Mouse (Mus musculus): ENCODE results near the gene Gstt3. TPM values are rescaled to one million over a fixed set of nuclear protein-coding genes. Genes with fewer than 3 reads are reported as not detected.

The Gstt3 gene
- polyA plus RNA-seq, 1 experiment from 2014 or later: 0.67 TPM

- DNase-seq (ENCODE audit: low spot score) (no peak), ATAC-seq (no peak)
- H3K36me3 ChIP-seq (ENCODE audit: control insufficient read depth, insufficient read depth, low read length): peaks cover 42% of the 10 kb centered on the region
- H3K9ac ChIP-seq (ENCODE audit: low read length): no peak overlapping the region
- H3K4me3 ChIP-seq (ENCODE audit: low read depth, low read length): no peak overlapping the region
- H3K9me3 ChIP-seq (replicated peaks; ENCODE audit: control insufficient read depth, low read length): 0 out of 2 replicates have a peak, but pooled peaks cover 2% of the 10 kb centered on the region
- no peaks in the 10 kb centered on the region for H3K4me1 ChIP-seq (ENCODE audit: control insufficient read depth, insufficient read depth, low read length)
- WGBS: 95% methylated on average over 11 of the region's 11 CpGs
- H3K27me3 ChIP-seq (replicated peaks; ENCODE audit: control insufficient read depth, insufficient read depth, low read length): no peaks in the 10 kb centered on the region
- no peak overlapping the region for H3K4me2 ChIP-seq (ENCODE audit: low read length)
- H3K27ac ChIP-seq (ENCODE audit: low read depth, low read length): no peak overlapping the region
These were observed 24.5 kb downstream of the Gstt3 start for GRCm38 (mm10) chr10:75756719-75757118.

- peaks cover 76% of the 10 kb centered on the region for H3K36me3 ChIP-seq (ENCODE audit: control insufficient read depth, insufficient read depth, low read length)
These were observed 37.2 kb downstream of the Gstt3 start for GRCm38 (mm10) chr10:75744017-75744416.

GRCm38 (mm10) chr10:75743369-75743768, 37.8 kb downstream of the Gstt3 start:
- Histone ChIP-seq H3K9me3 (replicated peaks; ENCODE audit: control insufficient read depth, low read length) (no peaks in the 10 kb centered on the region), H3K36me3 (ENCODE audit: control insufficient read depth, insufficient read depth, low read length) (peaks cover 78% of the 10 kb centered on the region), H3K4me2 (ENCODE audit: low read length) (no peak overlapping the region), H3K4me1 (ENCODE audit: control insufficient read depth, insufficient read depth, low read length) (no peaks in the 10 kb centered on the region), H3K27me3 (replicated peaks; ENCODE audit: control insufficient read depth, insufficient read depth, low read length) (no peaks in the 10 kb centered on the region), H3K4me3 (ENCODE audit: low read depth, low read length) (no peak overlapping the region), H3K9ac (ENCODE audit: low read length) (no peak overlapping the region), H3K27ac (ENCODE audit: low read depth, low read length) (peak overlapping the region; percentile 69; the same call in 1 of the 2 replicates)
- WGBS: 84% methylated on average over 12 of the region's 12 CpGs
- ATAC-seq (peak; percentile 70; the same call in 1 of the 2 replicates), DNase-seq (ENCODE audit: low spot score) (peak; percentile 56)

More at GRCm38 (mm10) chr10:75744017-75744416, 37.2 kb downstream of the Gstt3 start:
- Histone ChIP-seq H3K27ac (ENCODE audit: low read depth, low read length) (peak overlapping the region; percentile 70), H3K9ac (ENCODE audit: low read length) (no peak overlapping the region), H3K4me1 (ENCODE audit: control insufficient read depth, insufficient read depth, low read length) (no peaks in the 10 kb centered on the region), H3K4me2 (ENCODE audit: low read length) (no peak overlapping the region), H3K4me3 (ENCODE audit: low read depth, low read length) (no peak overlapping the region), H3K9me3 (replicated peaks; ENCODE audit: control insufficient read depth, low read length) (no peaks in the 10 kb centered on the region), H3K27me3 (replicated peaks; ENCODE audit: control insufficient read depth, insufficient read depth, low read length) (no peaks in the 10 kb centered on the region)
- DNase-seq (ENCODE audit: low spot score) (peak; percentile 94), ATAC-seq (peak; percentile 94)
- 42% methylated on average over 3 of the region's 3 CpGs for WGBS

- ATAC-seq: no peak
- 99% methylated on average over 3 of the region's 3 CpGs for WGBS
These were observed 40.3 kb downstream of the Gstt3 start for GRCm38 (mm10) chr10:75740866-75741265.

GRCm38 (mm10) chr10:75725449-75725848, 55.8 kb downstream of the Gstt3 start:
- peaks cover 81% of the 10 kb centered on the region for H3K36me3 ChIP-seq (ENCODE audit: control insufficient read depth, insufficient read depth, low read length)

More at GRCm38 (mm10) chr10:75740866-75741265, 40.3 kb downstream of the Gstt3 start:
- no peaks in the 10 kb centered on the region for H3K4me1 ChIP-seq (ENCODE audit: control insufficient read depth, insufficient read depth, low read length)
- DNase-seq (ENCODE audit: low spot score): no peak
- no peak overlapping the region for H3K4me2 ChIP-seq (ENCODE audit: low read length)
- no peaks in the 10 kb centered on the region for H3K9me3 ChIP-seq (replicated peaks; ENCODE audit: control insufficient read depth, low read length)
- H3K27ac ChIP-seq (ENCODE audit: low read depth, low read length): no peak overlapping the region
- H3K36me3 ChIP-seq (ENCODE audit: control insufficient read depth, insufficient read depth, low read length): peaks cover 76% of the 10 kb centered on the region
- no peak overlapping the region for H3K4me3 ChIP-seq (ENCODE audit: low read depth, low read length)
- H3K27me3 ChIP-seq (replicated peaks; ENCODE audit: control insufficient read depth, insufficient read depth, low read length): no peaks in the 10 kb centered on the region
- H3K9ac ChIP-seq (ENCODE audit: low read length): no peak overlapping the region

More at GRCm38 (mm10) chr10:75725449-75725848, 55.8 kb downstream of the Gstt3 start:
- no peak for DNase-seq (ENCODE audit: low spot score)
- Histone ChIP-seq H3K9me3 (replicated peaks; ENCODE audit: control insufficient read depth, low read length) (no peaks in the 10 kb centered on the region), H3K4me3 (ENCODE audit: low read depth, low read length) (no peak overlapping the region), H3K9ac (ENCODE audit: low read length) (no peak overlapping the region), H3K27ac (ENCODE audit: low read depth, low read length) (no peak overlapping the region), H3K4me1 (ENCODE audit: control insufficient read depth, insufficient read depth, low read length) (no peaks in the 10 kb centered on the region), H3K27me3 (replicated peaks; ENCODE audit: control insufficient read depth, insufficient read depth, low read length) (no peaks in the 10 kb centered on the region), H3K4me2 (ENCODE audit: low read length) (no peak overlapping the region)
- WGBS: 94% methylated on average over 7 of the region's 7 CpGs
- ATAC-seq: no peak

Other genes starting within 250 kb of the Gstt3 start
- 15.7 and 18.8 TPM in 2 replicates for gene Lrrc75b, start 221.1 kb downstream of the Gstt3 start, polyA plus RNA-seq (2014; fragmentation: Nextera tagmentation; extraction: Ambion mirVana)
- 1.1 and 1.2 TPM in 2 replicates for gene Ggt1, start 219.8 kb downstream of the Gstt3 start, polyA plus RNA-seq (2014; fragmentation: Nextera tagmentation; extraction: Ambion mirVana)
- 1.8 and 2.1 TPM in 2 replicates for gene Ggt5, start 192.1 kb downstream of the Gstt3 start, polyA plus RNA-seq (2014; fragmentation: Nextera tagmentation; extraction: Ambion mirVana)
- gene Susd2, start 137.4 kb downstream of the Gstt3 start, polyA plus RNA-seq (2014; fragmentation: Nextera tagmentation; extraction: Ambion mirVana): 1.3 TPM in 2 replicates
- gene Cabin1, start 17.1 kb downstream of the Gstt3 start, polyA plus RNA-seq (2014; fragmentation: Nextera tagmentation; extraction: Ambion mirVana): 32.0 and 40.5 TPM in 2 replicates
- 65.1 and 79.7 TPM in 2 replicates for gene Ddt, start 8.0 kb downstream of the Gstt3 start, polyA plus RNA-seq (2014; fragmentation: Nextera tagmentation; extraction: Ambion mirVana)
- gene Gm20441, start 460 bp downstream of the Gstt3 start, polyA plus RNA-seq (2014; fragmentation: Nextera tagmentation; extraction: Ambion mirVana): 0.34 TPM in 1 of 2 replicates, not detected in the other
- gene Gstt1, start 17.2 kb upstream of the Gstt3 start, polyA plus RNA-seq (2014; fragmentation: Nextera tagmentation; extraction: Ambion mirVana): 11.5 and 13.0 TPM in 2 replicates
- not detected in 2 replicates for gene Gstt4, start 41.1 kb upstream of the Gstt3 start, polyA plus RNA-seq (2014; fragmentation: Nextera tagmentation; extraction: Ambion mirVana)
- gene Gstt2, start 56.0 kb upstream of the Gstt3 start, polyA plus RNA-seq (2014; fragmentation: Nextera tagmentation; extraction: Ambion mirVana): 4.1 and 6.0 TPM in 2 replicates
- gene Mif, start 78.8 kb upstream of the Gstt3 start, polyA plus RNA-seq (2014; fragmentation: Nextera tagmentation; extraction: Ambion mirVana): 1,715 and 2,306 TPM in 2 replicates
- 1.6 and 1.7 TPM in 2 replicates for gene Derl3, start 112.0 kb upstream of the Gstt3 start, polyA plus RNA-seq (2014; fragmentation: Nextera tagmentation; extraction: Ambion mirVana)
- 253 and 292 TPM in 2 replicates for gene Smarcb1, start 140.2 kb upstream of the Gstt3 start, polyA plus RNA-seq (2014; fragmentation: Nextera tagmentation; extraction: Ambion mirVana)
- gene Chchd10, start 151.7 kb upstream of the Gstt3 start, polyA plus RNA-seq (2014; fragmentation: Nextera tagmentation; extraction: Ambion mirVana): 32.7 TPM in 2 replicates
- 19.4 and 25.1 TPM in 2 replicates for gene Mmp11, start 155.1 kb upstream of the Gstt3 start, polyA plus RNA-seq (2014; fragmentation: Nextera tagmentation; extraction: Ambion mirVana)
- gene Gm867, start 159.3 kb upstream of the Gstt3 start, polyA plus RNA-seq (2014; fragmentation: Nextera tagmentation; extraction: Ambion mirVana): not detected in 2 replicates
- gene Vpreb3, start 161.6 kb upstream of the Gstt3 start, polyA plus RNA-seq (2014; fragmentation: Nextera tagmentation; extraction: Ambion mirVana): 0.63 TPM in 1 of 2 replicates, not detected in the other
- gene Gm5134, start 173.1 kb upstream of the Gstt3 start, polyA plus RNA-seq (2014; fragmentation: Nextera tagmentation; extraction: Ambion mirVana): not detected in 2 replicates